Mouse (Mus musculus): ENCODE measurements around the gene Alkbh6.

Gene Alkbh6

GRCm38 (mm10) chr7:30328379-30328778 lies 19.9 kb downstream of the Alkbh6 start:
- no peak for DNase-seq (ENCODE audit: low spot score in 2 of 2)

- peak; percentile 69 to 88 for DNase-seq (ENCODE audit: low spot score in 2 of 2)
Observed at GRCm38 (mm10) chr7:30331887-30332286, 23.4 kb downstream of the Alkbh6 start.

- DNase-seq (ENCODE audit: low spot score in 2 of 2): no peak
Observed at GRCm38 (mm10) chr7:30332622-30333259, 24.2 kb downstream of the Alkbh6 start.

GRCm38 (mm10) chr7:30333436-30333835 lies 24.9 kb downstream of the Alkbh6 start:
- peak; percentile 62 to 84 for DNase-seq (ENCODE audit: low spot score in 2 of 2)

GRCm38 (mm10) chr7:30334563-30334962 lies 26.0 kb downstream of the Alkbh6 start:
- DNase-seq (ENCODE audit: low spot score in 2 of 2): no peak

GRCm38 (mm10) chr7:30335688-30336087 lies 27.2 kb downstream of the Alkbh6 start:
- peak in 1 of 2 experiments; percentile 65 for DNase-seq (ENCODE audit: low spot score in 2 of 2)

- DNase-seq (ENCODE audit: low spot score in 2 of 2): peak; percentile 90 to 95
Observed at GRCm38 (mm10) chr7:30336384-30336783, 27.9 kb downstream of the Alkbh6 start.

GRCm38 (mm10) chr7:30339432-30340109 lies 31.1 kb downstream of the Alkbh6 start:
- DNase-seq (ENCODE audit: low spot score in 2 of 2): peak in 1 of 2 experiments; percentile 69

GRCm38 (mm10) chr7:30346635-30347379 lies 38.3 kb downstream of the Alkbh6 start:
- no peak for DNase-seq (ENCODE audit: low spot score in 2 of 2)

GRCm38 (mm10) chr7:30347828-30348227 lies 39.3 kb downstream of the Alkbh6 start:
- DNase-seq (ENCODE audit: low spot score in 2 of 2): peak; percentile 54 to 85

GRCm38 (mm10) chr7:30353279-30353822 lies 44.8 kb downstream of the Alkbh6 start:
- DNase-seq (ENCODE audit: low spot score in 2 of 2): peak; percentile 50 to 85

GRCm38 (mm10) chr7:30354059-30354458 lies 45.5 kb downstream of the Alkbh6 start:
- DNase-seq (ENCODE audit: low spot score in 2 of 2): no peak

- no peak for DNase-seq (ENCODE audit: low spot score in 2 of 2)
Observed at GRCm38 (mm10) chr7:30358378-30359186, 50.1 kb downstream of the Alkbh6 start.

GRCm38 (mm10) chr7:30359276-30359865 lies 50.9 kb downstream of the Alkbh6 start:
- DNase-seq (ENCODE audit: low spot score in 2 of 2): no peak

GRCm38 (mm10) chr7:30360028-30360427 lies 51.5 kb downstream of the Alkbh6 start:
- DNase-seq (ENCODE audit: low spot score in 2 of 2): no peak

- peak in 1 of 2 experiments; percentile 74 for DNase-seq (ENCODE audit: low spot score in 2 of 2)
Observed at GRCm38 (mm10) chr7:30362652-30363343, 54.3 kb downstream of the Alkbh6 start, which contains the start of gene Lrfn3. Gene Lrfn3, minus strand, starts transcription at chr7:30362772.

- DNase-seq (ENCODE audit: low spot score in 2 of 2): no peak
Observed at GRCm38 (mm10) chr7:30363344-30363738, 54.8 kb downstream of the Alkbh6 start.

Data from cerebellum, postnatal 4 days (tissue).